Mouse (Mus musculus) cerebellum, adult 9-10 months (tissue): ENCODE data around the gene Ndc1.

Experiments
- DNase-seq: peaks from one replicate; pipeline ENCODE4 v3.0.0; 2022

Ndc1 gene

GRCm38 (mm10) chr4:107443621-107444020, 76.0 kb downstream of the Ndc1 start:
- no peak for DNase-seq

DNA sequence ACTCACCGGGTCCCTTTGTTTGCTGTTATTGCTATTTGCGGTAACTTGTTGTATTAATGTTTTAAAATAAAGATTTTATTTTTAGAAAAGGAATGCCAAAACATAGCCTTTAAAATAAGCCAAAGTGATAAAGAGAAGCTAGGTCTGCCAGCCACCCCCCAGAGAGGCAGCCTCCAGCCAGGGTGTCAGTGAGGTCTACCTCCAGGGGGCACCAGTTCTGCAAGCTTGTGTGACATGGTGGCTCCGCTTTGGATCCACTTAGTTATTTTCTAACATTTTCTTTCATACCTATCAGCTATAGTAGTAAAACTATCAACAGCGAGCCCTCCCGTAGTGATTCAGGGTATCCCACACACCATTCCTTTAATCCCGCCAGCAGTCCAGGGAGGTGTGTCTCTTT, 80.9 kb downstream of the Ndc1 start:
- DNase-seq: no peak

- DNase-seq: no peak
Observed at GRCm38 (mm10) chr4:107449519-107449918, 81.9 kb downstream of the Ndc1 start.

- no peak for DNase-seq
Observed at GRCm38 (mm10) chr4:107452266-107453015, 84.9 kb downstream of the Ndc1 start.

GRCm38 (mm10) chr4:107453141-107453984, 85.8 kb downstream of the Ndc1 start:
- peak; percentile 60 for DNase-seq

GRCm38 (mm10) chr4:107457602-107458001, 90.0 kb downstream of the Ndc1 start:
- DNase-seq: no peak

- no peak for DNase-seq
Observed at GRCm38 (mm10) chr4:107458907-107459306, 91.3 kb downstream of the Ndc1 start.

DNA sequence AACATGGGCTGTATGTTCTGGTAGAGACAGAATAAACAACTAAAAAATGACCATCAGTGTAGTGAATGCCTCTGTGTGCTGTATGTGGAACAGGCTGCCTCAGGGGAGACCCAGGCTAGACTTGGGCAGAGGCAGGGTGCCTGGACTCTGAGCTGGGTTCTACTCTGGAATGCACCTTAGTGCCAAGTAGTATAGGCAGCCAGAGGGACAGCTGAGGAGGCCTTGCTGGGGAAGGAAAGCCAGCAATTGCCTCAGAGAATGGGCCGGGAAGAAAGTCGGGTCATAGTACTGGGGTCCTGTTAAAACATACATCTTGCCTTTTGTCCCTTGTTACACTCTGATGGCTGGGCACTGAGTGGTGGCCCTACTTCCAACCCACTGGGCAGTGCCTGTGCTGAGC, 91.9 kb downstream of the Ndc1 start:
- DNase-seq: no peak

GRCm38 (mm10) chr4:107460468-107460867, 92.9 kb downstream of the Ndc1 start:
- DNase-seq: no peak
